Mouse (Mus musculus) ZHBTc4 (cell line): ENCODE measurements at regions not wholly inside any gene's neighbourhood (a gene's known extent, or its start where the extent isn't known, plus 50 kb on each side); places are given as distances from the start of the nearest gene placed in this dataset.

ENCODE experiments used
- DNase-seq: peaks from one replicate; pipeline ENCODE4 v3.0.0-alpha.2; 2011; ENCODE audit warnings: low read depth, low spot score

GRCm38 (mm10) chr9:111838069-111838820 lies 148.1 kb upstream of the Stac start:
- no peak for DNase-seq

GRCm38 (mm10) chr9:111822094-111822493 lies 131.9 kb upstream of the Stac start:
- DNase-seq: no peak

- DNase-seq: peak; percentile 59
Observed at GRCm38 (mm10) chr9:111817461-111817860, 127.3 kb upstream of the Stac start.

- peak; percentile 5 for DNase-seq
Observed at GRCm38 (mm10) chr9:111804931-111805330, 114.8 kb upstream of the Stac start.

DNA sequence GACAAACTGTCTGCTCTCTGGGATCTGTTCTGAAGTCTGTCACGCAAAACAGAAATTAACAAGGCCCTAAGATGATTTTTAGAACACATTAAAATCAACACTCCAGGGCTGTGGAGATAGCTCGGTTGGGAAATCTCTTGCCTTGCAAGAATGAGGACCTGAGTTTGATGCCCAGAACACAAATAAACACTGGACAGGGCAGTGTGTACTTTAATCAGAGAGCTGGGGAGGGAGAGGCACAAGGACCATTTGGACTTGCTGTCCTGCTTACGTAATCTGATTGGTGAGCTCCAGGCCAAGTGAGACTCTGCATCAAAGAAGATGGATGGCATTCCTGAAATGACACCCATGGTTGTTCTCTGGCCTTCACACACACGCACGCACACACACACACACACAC lies 111.2 kb upstream of the Stac start:
- no peak for DNase-seq

GRCm38 (mm10) chr9:111800869-111801268 lies 110.7 kb upstream of the Stac start:
- DNase-seq: peak; percentile 33

DNA sequence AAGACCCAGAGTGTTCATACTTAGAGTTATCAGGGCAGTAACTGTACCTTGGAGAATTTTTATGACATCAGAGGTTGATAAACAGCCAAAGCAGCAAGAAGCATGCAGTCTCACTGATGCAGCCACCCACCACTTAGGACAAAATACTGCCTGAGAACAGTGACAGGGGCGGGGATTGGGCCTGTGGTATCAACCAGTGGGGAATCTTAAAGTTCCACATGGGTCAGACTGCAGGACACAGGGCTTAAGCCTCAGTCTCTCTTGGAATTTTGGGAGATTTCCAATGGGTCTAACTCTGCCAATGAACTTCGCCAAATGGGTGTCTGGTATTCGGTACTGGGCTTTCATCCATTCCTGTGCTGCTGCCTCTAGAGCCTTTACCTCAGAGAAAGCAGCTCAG lies 88.8 kb upstream of the Stac start:
- no peak for DNase-seq

GRCm38 (mm10) chr9:111777433-111778135 lies 87.4 kb upstream of the Stac start:
- no peak for DNase-seq

- no peak for DNase-seq
Observed at GRCm38 (mm10) chr9:111774229-111774628, 84.1 kb upstream of the Stac start.

- DNase-seq: no peak
Observed at GRCm38 (mm10) chr9:111762653-111763468, 72.7 kb upstream of the Stac start.

- no peak for DNase-seq
Observed at GRCm38 (mm10) chr9:111755235-111755634, 65.1 kb upstream of the Stac start.

GRCm38 (mm10) chr9:111746151-111746550 lies 56.0 kb upstream of the Stac start:
- DNase-seq: no peak

GRCm38 (mm10) chr9:111745206-111745605 lies 55.1 kb upstream of the Stac start:
- no peak for DNase-seq
